Mouse (Mus musculus) embryonic facial prominence, embryonic 11.5 days (tissue): ENCODE measurements at regions not wholly inside any gene's neighbourhood (a gene's known extent, or its start where the extent isn't known, plus 50 kb on each side); places are given as distances from the start of the nearest gene placed in this dataset.

ENCODE experiments used
- ATAC-seq: fragments of 200-750 bp; cut with Nextera tagmentation; replicated peaks from 2 replicates; pipeline ENCODE4 v1.8.0; 2017; ENCODE audit warnings: low read depth; ENCODE audit not compliant: insufficient number of reproducible peaks, low FRiP score, low TSS enrichment
- DNase-seq: peaks from one replicate; pipeline ENCODE4 v3.0.0-alpha.2; 2015; ENCODE audit warnings: low spot score
- H3K27ac ChIP-seq: fragments of 300-500 bp; sonication (generic); replicated peaks from 2 replicates; pipeline ENCODE4 v1.5.1; 2014; ENCODE audit warnings: mild to moderate bottlenecking, low read depth, low read length, control low read depth
- H3K27me3 ChIP-seq: fragments of 300-500 bp; sonication (generic); 2 replicates; pipeline ENCODE4 v1.6.1; 2014; ENCODE audit warnings: mild to moderate bottlenecking, low read length, moderate library complexity, mixed read lengths; ENCODE audit not compliant: control insufficient read depth, insufficient read depth
- H3K36me3 ChIP-seq: fragments of 300-500 bp; sonication (generic); replicated peaks from 2 replicates; pipeline ENCODE4 v1.6.1; 2014; ENCODE audit warnings: low read depth, mild to moderate bottlenecking, low read length, moderate library complexity, mixed read lengths; ENCODE audit not compliant: control insufficient read depth, insufficient read depth
- H3K4me1 ChIP-seq: fragments of 300-500 bp; sonication (generic); 2 replicates; pipeline ENCODE4 v1.6.1; 2014; ENCODE audit warnings: low read length, mixed read lengths; ENCODE audit not compliant: control insufficient read depth, insufficient read depth
- H3K4me2 ChIP-seq: fragments of 300-500 bp; sonication (generic); 2 replicates; pipeline ENCODE4 v1.6.1; 2014; ENCODE audit warnings: low read depth, mild to moderate bottlenecking, control low read depth, low read length, moderate library complexity
- H3K4me3 ChIP-seq: fragments of 300-500 bp; sonication (generic); 2 replicates; pipeline ENCODE4 v1.5.1; 2014; ENCODE audit warnings: low read depth, low read length, control low read depth
- H3K9ac ChIP-seq: fragments of 300-500 bp; sonication (generic); replicated peaks from 2 replicates; pipeline ENCODE4 v1.6.1; 2014; ENCODE audit warnings: mild to moderate bottlenecking, control low read depth, low read length
- H3K9me3 ChIP-seq: fragments of 300-500 bp; sonication (generic); replicated peaks from 2 replicates; pipeline ENCODE4 v1.6.1; 2016; ENCODE audit warnings: mild to moderate bottlenecking, low read length, inconsistent platforms, mixed read lengths; ENCODE audit not compliant: control insufficient read depth
- WGBS: fragments of 180-500 bp; shearing (Covaris S2); extraction: QIAGEN DNeasy Blood & Tissue Kit; methylation state at CpG from one replicate; pipeline ENCODE4 v1.1.7; 2014; 5-methylcytosine and 5-hydroxymethylcytosine counted together

- DNase-seq, result no peak
- H3K9ac ChIP-seq, result no peak overlapping the region
- ATAC-seq, result no peak
- no peak overlapping the region for H3K4me3 ChIP-seq
- H3K9me3 ChIP-seq, result no peaks in the 10 kb centered on the region
- H3K36me3 ChIP-seq, result no peaks in the 10 kb centered on the region
- no peak overlapping the region for H3K27ac ChIP-seq
- no peaks in the 10 kb centered on the region for H3K4me1 ChIP-seq
- H3K4me2 ChIP-seq, result no peak overlapping the region
- no peaks in the 10 kb centered on the region for H3K27me3 ChIP-seq
- 75% methylated on average over 2 of the region's 2 CpGs for WGBS
Observed at GRCm38 (mm10) chr9:87323690-87324089, 68.4 kb upstream of the Cep162 start.

GRCm38 (mm10) chr9:87320758-87321157 lies 65.4 kb upstream of the Cep162 start:
- no peak overlapping the region for H3K4me3 ChIP-seq
- no peak overlapping the region for H3K27ac ChIP-seq
- H3K27me3 ChIP-seq, result no peaks in the 10 kb centered on the region
- no peak overlapping the region for H3K9ac ChIP-seq
- H3K4me1 ChIP-seq, result no peaks in the 10 kb centered on the region
- no peaks in the 10 kb centered on the region for H3K9me3 ChIP-seq
- DNase-seq (no peak), ATAC-seq (0 out of 2 replicates have a peak, but pooled peaks have one; percentile 20)
- H3K36me3 ChIP-seq, result no peaks in the 10 kb centered on the region
- no peak overlapping the region for H3K4me2 ChIP-seq
- 91% methylated on average over 13 of the region's 13 CpGs for WGBS

- H3K4me3 ChIP-seq, result no peak overlapping the region
- H3K4me1 ChIP-seq, result no peaks in the 10 kb centered on the region
- DNase-seq (peak; percentile 37), ATAC-seq (no peak)
- H3K27me3 ChIP-seq, result no peaks in the 10 kb centered on the region
- no peaks in the 10 kb centered on the region for H3K36me3 ChIP-seq
- H3K4me2 ChIP-seq, result no peak overlapping the region
- H3K9ac ChIP-seq, result no peak overlapping the region
- H3K9me3 ChIP-seq, result no peaks in the 10 kb centered on the region
- H3K27ac ChIP-seq, result no peak overlapping the region
- 34% methylated on average over 7 of the region's 7 CpGs for WGBS
Observed at GRCm38 (mm10) chr9:87318767-87319166, 63.4 kb upstream of the Cep162 start.

- H3K4me2 ChIP-seq, result no peak overlapping the region
- H3K27ac ChIP-seq, result no peak overlapping the region
- no peaks in the 10 kb centered on the region for H3K4me1 ChIP-seq
- H3K4me3 ChIP-seq, result no peak overlapping the region
- 85% methylated on average over 6 of the region's 6 CpGs for WGBS
- no peaks in the 10 kb centered on the region for H3K9me3 ChIP-seq
- no peak overlapping the region for H3K9ac ChIP-seq
- H3K27me3 ChIP-seq, result no peaks in the 10 kb centered on the region
- DNase-seq (no peak), ATAC-seq (no peak)
- H3K36me3 ChIP-seq, result no peaks in the 10 kb centered on the region
Observed at GRCm38 (mm10) chr9:87310150-87310549, 54.8 kb upstream of the Cep162 start.
